ENCODE assay signal across 8 mouse cellular contexts in genomic region chr9:106282024-106282423, GRCm38 (mm10). TPM values are rescaled to one million over a fixed set of nuclear protein-coding genes. Genes with fewer than 3 reads are reported as not detected.
A peak's percentile ranks its signal among the peaks of the same experiment; 100 is the strongest.
DNase-seq lines count a peak whose midpoint lies in the region; ATAC-seq and TF ChIP-seq lines count a peak whose summit lies in the region.

No protein-coding gene starts in this region.

- intact Hi-C loops in gastrocnemius, postnatal 14 days (cut with DNase I; ENCODE audit: low total_unique reads): no loop called here

- H3K4me1 ChIP-seq in kidney, embryonic 14.5 days (ENCODE audit: control insufficient read depth, insufficient read depth, low read length): peaks cover 13% of the 10 kb centered on the region; the same call in 1 of the 2 replicates
- H3K4me1 ChIP-seq in kidney, adult 2 months (ENCODE audit: control insufficient read depth, insufficient read depth, low read length): peaks cover 9% of the 10 kb centered on the region; the same call in 1 of the 2 replicates
- peaks cover 18% of the 10 kb centered on the region for H3K4me1 ChIP-seq in embryonic facial prominence, embryonic 10.5 days
- H3K4me1 ChIP-seq in hindbrain, embryonic 15.5 days (replicated peaks): peaks cover 13% of the 10 kb centered on the region
- peaks cover 19% of the 10 kb centered on the region for H3K4me1 ChIP-seq in midbrain, embryonic 13.5 days (replicated peaks)

- peak overlapping the region; percentile 82 for H3K4me3 ChIP-seq in kidney, embryonic 14.5 days (ENCODE audit: low read length)
- no peak overlapping the region for H3K4me3 ChIP-seq in kidney, adult 2 months (ENCODE audit: insufficient read depth, low read depth, low read length)
- H3K4me3 ChIP-seq in embryonic facial prominence, embryonic 10.5 days: peak overlapping the region; percentile 79
- H3K4me3 ChIP-seq in hindbrain, embryonic 15.5 days: 0 out of 2 replicates have a peak overlapping the region, but pooled peaks have one; percentile 63
- H3K4me3 ChIP-seq in midbrain, embryonic 13.5 days (replicated peaks): peak overlapping the region; percentile 53; the same call in 1 of the 2 replicates

- DNase-seq in kidney, adult 2 months: no peak
- no peak for DNase-seq in embryonic facial prominence, embryonic 10.5 days (ENCODE audit: low spot score)
- no peak for DNase-seq in retina, postnatal 1 day
- DNase-seq in gastrocnemius, postnatal 14 days: no peak
- no peak for DNase-seq in frontal cortex, postnatal 10 days (ENCODE audit: low spot score in 2 of 2)

- 75% methylated on average over 3 of the region's 3 CpGs for WGBS in kidney, embryonic 14.5 days
- WGBS in kidney, adult 2 months: 88% methylated on average over 3 of the region's 3 CpGs
- WGBS in embryonic facial prominence, embryonic 10.5 days: 80% methylated on average over 3 of the region's 3 CpGs
- WGBS in hindbrain, embryonic 15.5 days: 81% methylated on average over 3 of the region's 3 CpGs
- 76% methylated on average over 3 of the region's 3 CpGs for WGBS in midbrain, embryonic 13.5 days

- H3K9ac ChIP-seq in kidney, embryonic 14.5 days (ENCODE audit: low read depth, low read length): peak overlapping the region; percentile 72; the same call in 1 of the 2 replicates
- H3K9ac ChIP-seq in hindbrain, embryonic 15.5 days: no peak overlapping the region
- H3K9ac ChIP-seq in midbrain, embryonic 13.5 days (replicated peaks): 0 out of 2 replicates have a peak overlapping the region, but pooled peaks have one; percentile 69

- H3K4me2 ChIP-seq in kidney, embryonic 14.5 days (replicated peaks; ENCODE audit: low read depth, low read length): peak overlapping the region; percentile 92
- peak overlapping the region; percentile 98 for H3K4me2 ChIP-seq in hindbrain, embryonic 15.5 days
- H3K4me2 ChIP-seq in midbrain, embryonic 13.5 days (replicated peaks): peak overlapping the region; percentile 89

- no peaks in the 10 kb centered on the region for H3K27me3 ChIP-seq in kidney, embryonic 14.5 days (ENCODE audit: control insufficient read depth, insufficient read depth, low read length)
- H3K27me3 ChIP-seq in kidney, adult 2 months (replicated peaks; ENCODE audit: control insufficient read depth, insufficient read depth, low read length): no peaks in the 10 kb centered on the region
- no peaks in the 10 kb centered on the region for H3K27me3 ChIP-seq in embryonic facial prominence, embryonic 10.5 days (replicated peaks; ENCODE audit: low read depth, poor library complexity, severe bottlenecking)
- H3K27me3 ChIP-seq in hindbrain, embryonic 15.5 days: no peaks in the 10 kb centered on the region
- H3K27me3 ChIP-seq in midbrain, embryonic 13.5 days: no peaks in the 10 kb centered on the region

- H3K27ac ChIP-seq in kidney, embryonic 14.5 days (ENCODE audit: low read depth, low read length): no peak overlapping the region
- H3K27ac ChIP-seq in kidney, adult 2 months (ENCODE audit: insufficient read depth, low read depth, low read length): no peak overlapping the region
- no peak overlapping the region for H3K27ac ChIP-seq in embryonic facial prominence, embryonic 10.5 days (replicated peaks)
- no peak overlapping the region for H3K27ac ChIP-seq in hindbrain, embryonic 15.5 days (replicated peaks)
- H3K27ac ChIP-seq in midbrain, embryonic 13.5 days: no peak overlapping the region

- no peak for ATAC-seq in kidney, embryonic 14.5 days (ENCODE audit: low FRiP score, low TSS enrichment)
- no peak for ATAC-seq in hindbrain, embryonic 15.5 days (ENCODE audit: low FRiP score, low read depth)
- no peak for ATAC-seq in midbrain, embryonic 13.5 days

- TF ChIP-seq POLR2A in kidney, adult 2 months (IDR thresholded peaks at IDR 0.05; ENCODE audit: low read depth, low read length): no peak

- no peak for TF ChIP-seq CTCF in kidney, adult 2 months (conservative IDR thresholded peaks at IDR 0.05; ENCODE audit: insufficient read depth, insufficient read length, low read depth, low read length)

- H3K36me3 ChIP-seq in kidney, embryonic 14.5 days (ENCODE audit: control insufficient read depth, insufficient read depth, low read length): peaks cover 22% of the 10 kb centered on the region
- H3K36me3 ChIP-seq in kidney, adult 2 months (ENCODE audit: control insufficient read depth, insufficient read depth, low read length): no peaks in the 10 kb centered on the region
- peaks cover 36% of the 10 kb centered on the region for H3K36me3 ChIP-seq in embryonic facial prominence, embryonic 10.5 days (replicated peaks)
- H3K36me3 ChIP-seq in hindbrain, embryonic 15.5 days: 0 out of 2 replicates have a peak, but pooled peaks cover 2% of the 10 kb centered on the region
- peaks cover 6% of the 10 kb centered on the region; the same call in 1 of the 2 replicates for H3K36me3 ChIP-seq in midbrain, embryonic 13.5 days

- H3K9me3 ChIP-seq in kidney, embryonic 14.5 days (ENCODE audit: control insufficient read depth, low read length): no peaks in the 10 kb centered on the region
- H3K9me3 ChIP-seq in embryonic facial prominence, embryonic 10.5 days: no peaks in the 10 kb centered on the region
- H3K9me3 ChIP-seq in hindbrain, embryonic 15.5 days: no peaks in the 10 kb centered on the region
- H3K9me3 ChIP-seq in midbrain, embryonic 13.5 days: no peaks in the 10 kb centered on the region

RNA-seq across cellular contexts. Expression of gene Poc1a, which starts 1.2 kb away (rescaled TPM):
- 25.6 and 29.1 TPM in 2 replicates for polyA plus RNA-seq in kidney, embryonic 14.5 days (2014; fragmentation: Nextera tagmentation; extraction: Ambion mirVana)
- polyA plus RNA-seq in kidney, adult 2 months (2012; rRNA removed): 5.8 and 6.1 TPM in 2 replicates
- 39.9 and 46.4 TPM in 2 replicates for polyA plus RNA-seq in embryonic facial prominence, embryonic 10.5 days (2016; fragmentation: Nextera tagmentation; extraction: Ambion mirVana)
- 8.8 and 9.3 TPM in 2 replicates for polyA plus RNA-seq in hindbrain, embryonic 15.5 days (2015; fragmentation: Nextera tagmentation; extraction: Ambion mirVana)
- 10.6 and 13.5 TPM in 2 replicates for polyA plus RNA-seq in midbrain, embryonic 13.5 days (2015; fragmentation: Nextera tagmentation; extraction: Ambion mirVana)
- 1 to 10 TPM; 1.8 to 2.5 TPM for total RNA-seq in gastrocnemius, postnatal 14 days (2021)

RNA-seq across cellular contexts. Expression of gene Alas1, which starts 33.6 kb away (rescaled TPM):
- polyA plus RNA-seq in kidney, embryonic 14.5 days (2014; fragmentation: Nextera tagmentation; extraction: Ambion mirVana): 71.8 and 95.3 TPM in 2 replicates
- 315 and 343 TPM in 2 replicates for polyA plus RNA-seq in kidney, adult 2 months (2012; rRNA removed)
- 72.1 and 80.7 TPM in 2 replicates for polyA plus RNA-seq in embryonic facial prominence, embryonic 10.5 days (2016; fragmentation: Nextera tagmentation; extraction: Ambion mirVana)
- 101 and 104 TPM in 2 replicates for polyA plus RNA-seq in hindbrain, embryonic 15.5 days (2015; fragmentation: Nextera tagmentation; extraction: Ambion mirVana)
- 91.5 and 93.6 TPM in 2 replicates for polyA plus RNA-seq in midbrain, embryonic 13.5 days (2015; fragmentation: Nextera tagmentation; extraction: Ambion mirVana)
- 100 to 1,000 TPM; 189 to 234 TPM for total RNA-seq in gastrocnemius, postnatal 14 days (2021)

RNA-seq across cellular contexts. Expression of gene Tlr9, which starts 59.6 kb away (rescaled TPM):
- 0.14 TPM in 1 of 2 replicates, not detected in the other for polyA plus RNA-seq in kidney, embryonic 14.5 days (2014; fragmentation: Nextera tagmentation; extraction: Ambion mirVana)
- 2.0 and 4.2 TPM in 2 replicates for polyA plus RNA-seq in kidney, adult 2 months (2012; rRNA removed)
- polyA plus RNA-seq in embryonic facial prominence, embryonic 10.5 days (2016; fragmentation: Nextera tagmentation; extraction: Ambion mirVana): not detected in 2 replicates
- polyA plus RNA-seq in hindbrain, embryonic 15.5 days (2015; fragmentation: Nextera tagmentation; extraction: Ambion mirVana): 0.09 and 0.10 TPM in 2 replicates
- not detected in 2 replicates for polyA plus RNA-seq in midbrain, embryonic 13.5 days (2015; fragmentation: Nextera tagmentation; extraction: Ambion mirVana)
- under 1 TPM; 0.42 to 0.43 TPM for total RNA-seq in gastrocnemius, postnatal 14 days (2021)
